9 mouse cellular contexts compared by ENCODE assay signal in genomic region chr1:133834309-133834708, GRCm38 (mm10). TPM values are rescaled to one million over a fixed set of nuclear protein-coding genes. Genes with fewer than 3 reads are reported as not detected.
DNase-seq lines count a peak whose midpoint lies in the region; ATAC-seq lines count a peak whose summit lies in the region.
"Had no signal": no experiment of that assay in that cellular context is flagged by ENCODE, and none has a peak within 500 bp of the region (broad histone marks: within the 10 kb centered on the region; RNA-seq: fewer than 3 reads in every experiment).

No protein-coding gene starts in this region.

- H3K9me3 ChIP-seq in hindbrain, embryonic 13.5 days: no peaks in the 10 kb centered on the region
- H3K9me3 ChIP-seq in hindbrain, embryonic 11.5 days (ENCODE audit: control insufficient read depth, low read length): no peaks in the 10 kb centered on the region
- H3K9me3 ChIP-seq in intestine, embryonic 15.5 days: no peaks in the 10 kb centered on the region
- no peaks in the 10 kb centered on the region for H3K9me3 ChIP-seq in liver, embryonic 11.5 days (ENCODE audit: control insufficient read depth, low read length)
- no peaks in the 10 kb centered on the region for H3K9me3 ChIP-seq in forebrain, embryonic 10.5 days

- no peak overlapping the region for H3K9ac ChIP-seq in hindbrain, embryonic 13.5 days
- H3K9ac ChIP-seq in hindbrain, embryonic 11.5 days (ENCODE audit: low read depth, low read length): no peak overlapping the region
- no peak overlapping the region for H3K9ac ChIP-seq in intestine, embryonic 15.5 days
- H3K9ac ChIP-seq in liver, embryonic 11.5 days (ENCODE audit: low read depth, low read length): no peak overlapping the region

- peaks cover 17% of the 10 kb centered on the region for H3K4me1 ChIP-seq in hindbrain, embryonic 13.5 days (replicated peaks)
- H3K4me1 ChIP-seq in hindbrain, embryonic 11.5 days (replicated peaks; ENCODE audit: control insufficient read depth, insufficient read depth, low read length): no peaks in the 10 kb centered on the region
- H3K4me1 ChIP-seq in intestine, embryonic 15.5 days (replicated peaks): 0 out of 2 replicates have a peak, but pooled peaks cover 15% of the 10 kb centered on the region
- peaks cover 3% of the 10 kb centered on the region; the same call in 1 of the 2 replicates for H3K4me1 ChIP-seq in liver, embryonic 11.5 days (replicated peaks; ENCODE audit: control insufficient read depth, insufficient read depth, low read length)
- peaks cover 8% of the 10 kb centered on the region for H3K4me1 ChIP-seq in forebrain, embryonic 10.5 days

- H3K27ac ChIP-seq in hindbrain, embryonic 13.5 days: peak overlapping the region; percentile 48; the same call in 1 of the 2 replicates
- H3K27ac ChIP-seq in hindbrain, embryonic 11.5 days (ENCODE audit: low read depth, low read length): no peak overlapping the region
- peak overlapping the region; percentile 55; the same call in 1 of the 2 replicates for H3K27ac ChIP-seq in intestine, embryonic 15.5 days
- H3K27ac ChIP-seq in liver, embryonic 11.5 days (ENCODE audit: low read depth, low read length): no peak overlapping the region
- H3K27ac ChIP-seq in forebrain, embryonic 10.5 days: no peak overlapping the region
- H3K27ac ChIP-seq: kidney, postnatal 0 days had no signal

- no peak overlapping the region for H3K4me3 ChIP-seq in hindbrain, embryonic 13.5 days
- H3K4me3 ChIP-seq in hindbrain, embryonic 11.5 days (ENCODE audit: low read depth, low read length): no peak overlapping the region
- no peak overlapping the region for H3K4me3 ChIP-seq in intestine, embryonic 15.5 days (replicated peaks)
- H3K4me3 ChIP-seq in liver, embryonic 11.5 days (ENCODE audit: low read depth, low read length): no peak overlapping the region
- no peak overlapping the region for H3K4me3 ChIP-seq in forebrain, embryonic 10.5 days

- H3K4me2 ChIP-seq in hindbrain, embryonic 13.5 days: no peak overlapping the region
- no peak overlapping the region for H3K4me2 ChIP-seq in hindbrain, embryonic 11.5 days (replicated peaks; ENCODE audit: low read depth, low read length)
- H3K4me2 ChIP-seq in intestine, embryonic 15.5 days (replicated peaks): no peak overlapping the region
- no peak overlapping the region for H3K4me2 ChIP-seq in liver, embryonic 11.5 days

- H3K36me3 ChIP-seq in hindbrain, embryonic 13.5 days: no peaks in the 10 kb centered on the region
- H3K36me3 ChIP-seq in hindbrain, embryonic 11.5 days (ENCODE audit: control insufficient read depth, insufficient read depth, low read length): no peaks in the 10 kb centered on the region
- no peaks in the 10 kb centered on the region for H3K36me3 ChIP-seq in intestine, embryonic 15.5 days
- H3K36me3 ChIP-seq in liver, embryonic 11.5 days (ENCODE audit: control insufficient read depth, insufficient read depth, low read length): no peaks in the 10 kb centered on the region
- no peaks in the 10 kb centered on the region for H3K36me3 ChIP-seq in forebrain, embryonic 10.5 days (replicated peaks)

- WGBS in hindbrain, embryonic 13.5 days: 63% methylated on average over 6 of the region's 6 CpGs
- WGBS in hindbrain, embryonic 11.5 days: 91% methylated on average over 6 of the region's 6 CpGs
- WGBS in intestine, embryonic 15.5 days: 54% methylated on average over 6 of the region's 6 CpGs
- WGBS in liver, embryonic 11.5 days: 86% methylated on average over 6 of the region's 6 CpGs
- WGBS in forebrain, embryonic 10.5 days: 93% methylated on average over 6 of the region's 6 CpGs

- peak; percentile 24; the same call in 1 of the 2 replicates for ATAC-seq in hindbrain, embryonic 13.5 days (ENCODE audit: low FRiP score)
- no peak for ATAC-seq in hindbrain, embryonic 11.5 days (ENCODE audit: low FRiP score)
- ATAC-seq in intestine, embryonic 15.5 days: peak; percentile 62; the same call in 1 of the 2 replicates
- ATAC-seq in liver, embryonic 11.5 days (replicated peaks; ENCODE audit: low FRiP score): no peak

- no peak for DNase-seq in hindbrain, embryonic 11.5 days (ENCODE audit: low spot score)
- peak; percentile 77 for DNase-seq in adrenal gland, adult 8-10 months
- DNase-seq in ovary, postnatal 14 days (ENCODE audit: low spot score): peak; percentile 42
- DNase-seq in thymus, postnatal 14 days: no peak
- DNase-seq in liver, embryonic 11.5 days (ENCODE audit: low spot score): no peak
- no peak for DNase-seq in forebrain, embryonic 10.5 days (ENCODE audit: extremely low spot score, low spot score)

- no peaks in the 10 kb centered on the region for H3K27me3 ChIP-seq in hindbrain, embryonic 13.5 days
- H3K27me3 ChIP-seq in hindbrain, embryonic 11.5 days (ENCODE audit: control insufficient read depth, insufficient read depth, low read length): no peaks in the 10 kb centered on the region
- no peaks in the 10 kb centered on the region for H3K27me3 ChIP-seq in intestine, embryonic 15.5 days (replicated peaks)
- H3K27me3 ChIP-seq in liver, embryonic 11.5 days (replicated peaks; ENCODE audit: control insufficient read depth, insufficient read depth, low read length): no peaks in the 10 kb centered on the region
- H3K27me3 ChIP-seq in forebrain, embryonic 10.5 days (ENCODE audit: poor library complexity, severe bottlenecking): peaks cover 1% of the 10 kb centered on the region; the same call in 1 of the 2 replicates

RNA-seq across cellular contexts. Expression of gene Atp2b4, which starts 33.5 kb away (rescaled TPM):
- 12.1 and 13.1 TPM in 2 replicates for polyA plus RNA-seq in hindbrain, embryonic 13.5 days (2015; fragmentation: Nextera tagmentation; extraction: Ambion mirVana)
- polyA plus RNA-seq in hindbrain, embryonic 11.5 days (2014; fragmentation: Nextera tagmentation; extraction: Ambion mirVana): 8.7 and 15.3 TPM in 2 replicates
- 10 to 100 TPM; 32.1 to 71.7 (median 45.6) TPM for total RNA-seq in adrenal gland, adult 8-10 months (2022)
- 18.2 and 19.9 TPM in 2 replicates for polyA plus RNA-seq in intestine, embryonic 15.5 days (2015; fragmentation: Nextera tagmentation; extraction: Ambion mirVana)
- 17.1 and 19.6 TPM in 2 replicates for polyA plus RNA-seq in liver, embryonic 11.5 days (2014; fragmentation: Nextera tagmentation; extraction: Ambion mirVana)
- polyA plus RNA-seq in forebrain, embryonic 10.5 days (2016; fragmentation: Nextera tagmentation; extraction: Ambion mirVana): 3.2 and 4.2 TPM in 2 replicates

Comparison
In these comparisons a context has a peak if more than half of its experiments do, and no peak if none do; other contexts are left out.
1. ATAC-seq: peak in hindbrain, embryonic 13.5 days (single experiment) and intestine, embryonic 15.5 days (single experiment); none in hindbrain, embryonic 11.5 days (single experiment) and liver, embryonic 11.5 days (single experiment).
2. H3K27ac ChIP-seq: peak in hindbrain, embryonic 13.5 days (single experiment) and intestine, embryonic 15.5 days (single experiment); none in hindbrain, embryonic 11.5 days (single experiment), liver, embryonic 11.5 days (single experiment) and forebrain, embryonic 10.5 days (single experiment).
3. DNase-seq: peak in adrenal gland, adult 8-10 months (single experiment) and ovary, postnatal 14 days (single experiment); none in hindbrain, embryonic 11.5 days (single experiment), thymus, postnatal 14 days (single experiment), liver, embryonic 11.5 days (single experiment) and forebrain, embryonic 10.5 days (single experiment).